Mouse (Mus musculus): Measurements from ENCODE around the gene Gdpgp1. TPM values are rescaled to one million over a fixed set of nuclear protein-coding genes. Genes with fewer than 3 reads are reported as not detected.

Gdpgp1 gene
- polyA plus RNA-seq, 1 experiment from 2014 or later: 4.0 TPM

DNA sequence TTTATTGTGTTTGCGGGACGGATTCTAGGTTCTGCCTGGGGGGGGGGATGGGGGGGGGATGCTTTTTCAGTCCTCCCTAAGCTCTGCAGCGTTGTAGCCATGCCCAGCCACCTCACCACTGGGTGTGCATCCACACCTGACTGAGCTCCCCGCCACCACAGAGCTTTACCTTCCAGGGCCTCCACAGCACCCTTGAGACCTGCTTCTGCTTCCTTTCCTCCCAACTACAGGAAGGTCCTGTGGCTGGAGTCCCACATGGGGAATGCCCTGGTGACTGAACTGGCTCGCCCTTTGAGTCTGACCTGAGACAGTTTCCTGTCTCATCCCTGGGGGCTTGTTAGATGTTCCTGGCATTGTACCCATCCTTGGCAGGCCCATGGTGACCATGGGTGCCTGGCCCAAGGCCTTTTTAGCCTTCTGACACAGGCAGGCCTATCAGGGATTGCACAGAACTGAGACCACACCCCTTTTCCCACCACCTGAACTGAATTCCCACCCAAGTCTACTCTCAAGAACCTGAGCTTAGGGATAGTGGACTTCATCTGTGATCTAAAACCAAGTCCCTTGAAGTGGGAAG is 31.6 kb upstream of the Gdpgp1 start:
- Histone ChIP-seq H3K36me3 (no peaks in the 10 kb centered on the region), H3K4me2 (replicated peaks) (no peak overlapping the region), H3K27ac (no peak overlapping the region), H3K27me3 (no peaks in the 10 kb centered on the region), H3K9me3 (no peaks in the 10 kb centered on the region), H3K4me3 (no peak overlapping the region), H3K4me1 (peaks cover 31% of the 10 kb centered on the region), H3K9ac (no peak overlapping the region)
- 87% methylated on average over 5 of the region's 5 CpGs for WGBS
- no peak for ATAC-seq (ENCODE audit: insufficient number of reproducible peaks, insufficient read depth, low FRiP score, low TSS enrichment)

DNA sequence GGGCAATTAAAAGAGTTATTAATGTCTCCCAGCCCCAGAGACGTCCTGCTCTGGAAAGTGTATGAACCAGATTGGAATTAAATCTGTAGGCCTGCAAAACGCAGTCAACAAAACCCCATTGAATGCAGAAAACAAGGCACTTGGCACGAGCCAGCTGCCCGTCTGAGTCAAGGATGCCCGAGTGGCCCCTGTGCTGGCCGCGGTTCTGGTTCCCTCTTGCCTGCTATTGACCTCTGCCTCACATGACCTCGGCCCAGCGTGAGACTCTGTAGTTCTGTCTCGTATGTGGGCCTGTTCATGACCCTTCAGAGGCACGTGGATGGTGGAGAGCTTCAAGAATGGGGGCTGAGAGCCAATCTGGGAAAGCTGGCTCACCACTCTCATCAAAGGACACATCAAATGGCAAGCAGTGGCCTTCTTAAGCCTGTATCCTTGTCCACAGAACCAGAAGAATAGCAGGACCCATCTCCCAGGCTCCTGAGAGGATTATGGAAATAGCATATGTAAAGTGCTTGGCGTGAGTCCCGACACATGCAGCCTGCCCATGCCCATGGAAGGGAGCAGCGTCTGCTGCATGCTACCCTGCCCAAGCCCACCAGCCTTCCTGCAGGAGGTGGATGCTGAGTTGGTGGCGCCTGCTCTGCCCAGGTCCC is 30.7 kb upstream of the Gdpgp1 start:
- H3K9ac ChIP-seq: no peak overlapping the region
- 87% methylated on average over 15 of the region's 15 CpGs for WGBS

DNA sequence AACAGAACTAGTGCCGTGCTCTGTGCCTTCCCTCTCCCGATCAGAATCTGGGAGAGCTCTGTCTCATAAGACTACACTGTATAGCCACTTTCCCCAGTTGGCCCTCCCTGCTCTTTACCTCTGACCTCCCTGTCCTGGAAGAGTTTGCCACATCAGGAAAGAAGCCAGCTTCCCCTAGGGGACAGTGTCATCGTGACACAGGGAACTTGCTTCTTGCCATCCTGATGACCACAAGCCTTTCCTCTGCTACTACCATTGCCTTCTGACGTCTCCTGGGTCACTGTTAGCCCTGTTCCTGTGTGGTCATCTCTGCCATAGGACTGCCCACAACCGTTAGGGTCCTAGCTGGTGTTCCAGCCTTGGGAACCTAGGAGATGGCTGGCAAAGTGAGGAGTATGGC is 29.7 kb upstream of the Gdpgp1 start:
- Histone ChIP-seq H3K9me3 (no peaks in the 10 kb centered on the region), H3K4me1 (peaks cover 33% of the 10 kb centered on the region), H3K4me3 (no peak overlapping the region), H3K27ac (no peak overlapping the region), H3K4me2 (replicated peaks) (no peak overlapping the region), H3K9ac (no peak overlapping the region), H3K27me3 (no peaks in the 10 kb centered on the region), H3K36me3 (no peaks in the 10 kb centered on the region)
- ATAC-seq (ENCODE audit: insufficient number of reproducible peaks, insufficient read depth, low FRiP score, low TSS enrichment): no peak
- WGBS: 73% methylated on average over 5 of the region's 5 CpGs

More for the DNA sequence above, 30.7 kb upstream of the Gdpgp1 start:
- Histone ChIP-seq H3K27me3 (no peaks in the 10 kb centered on the region), H3K27ac (no peak overlapping the region), H3K4me3 (no peak overlapping the region), H3K36me3 (no peaks in the 10 kb centered on the region), H3K4me2 (replicated peaks) (no peak overlapping the region), H3K4me1 (peaks cover 33% of the 10 kb centered on the region), H3K9me3 (no peaks in the 10 kb centered on the region)
- no peak for ATAC-seq (ENCODE audit: insufficient number of reproducible peaks, insufficient read depth, low FRiP score, low TSS enrichment)

DNA sequence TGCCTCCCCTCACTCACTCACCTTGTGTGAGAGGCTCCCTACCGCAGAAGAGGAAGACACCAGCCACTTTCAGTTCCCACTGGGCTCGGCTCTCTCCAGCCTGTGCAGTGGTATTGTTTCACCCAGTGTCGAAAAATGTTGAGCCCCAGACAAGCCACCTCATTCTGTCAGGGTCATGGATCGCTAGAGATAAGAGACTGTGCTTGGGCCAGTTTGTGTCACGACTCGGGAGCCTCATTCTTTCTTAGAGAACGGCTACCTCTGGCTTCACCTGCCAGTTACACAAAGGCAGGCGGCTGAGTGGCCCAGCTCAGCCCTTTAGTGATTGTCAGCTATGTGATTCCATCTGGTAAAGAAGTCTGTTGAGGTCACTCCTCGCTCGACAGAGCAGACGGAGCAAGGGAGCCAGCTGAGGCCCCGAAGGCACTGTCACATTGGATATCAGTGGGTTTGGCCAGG is 29.0 kb upstream of the Gdpgp1 start:
- Histone ChIP-seq H3K9ac (no peak overlapping the region), H3K4me1 (peaks cover 33% of the 10 kb centered on the region), H3K4me2 (replicated peaks) (no peak overlapping the region), H3K27me3 (no peaks in the 10 kb centered on the region), H3K36me3 (no peaks in the 10 kb centered on the region), H3K27ac (no peak overlapping the region), H3K4me3 (no peak overlapping the region), H3K9me3 (no peaks in the 10 kb centered on the region)
- 67% methylated on average over 12 of the region's 12 CpGs for WGBS
- no peak for ATAC-seq (ENCODE audit: insufficient number of reproducible peaks, insufficient read depth, low FRiP score, low TSS enrichment)

DNA sequence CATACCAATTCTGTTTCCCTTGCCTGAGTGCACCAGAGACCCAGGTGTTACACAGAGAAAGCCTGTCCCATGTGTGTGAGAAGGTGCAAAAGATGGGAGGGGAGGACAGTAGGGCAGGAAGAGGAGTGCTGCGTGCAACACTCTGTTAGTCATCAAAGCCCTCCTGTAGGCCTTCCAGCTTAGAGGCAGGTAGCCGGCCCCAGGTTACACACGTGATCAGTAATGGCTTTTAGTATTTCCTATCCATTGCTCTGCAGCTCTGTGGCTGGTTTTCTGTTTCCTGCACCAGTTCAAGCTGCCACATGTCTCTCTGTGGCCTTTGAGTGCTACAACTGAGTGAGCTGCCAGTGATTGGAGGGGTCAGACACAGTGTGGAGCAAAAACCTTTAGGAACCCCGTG is 28.3 kb upstream of the Gdpgp1 start:
- Histone ChIP-seq H3K4me2 (replicated peaks) (no peak overlapping the region), H3K36me3 (no peaks in the 10 kb centered on the region), H3K9ac (no peak overlapping the region), H3K9me3 (no peaks in the 10 kb centered on the region), H3K4me1 (peaks cover 30% of the 10 kb centered on the region), H3K27me3 (no peaks in the 10 kb centered on the region), H3K27ac (no peak overlapping the region), H3K4me3 (no peak overlapping the region)
- 79% methylated on average over 4 of the region's 4 CpGs for WGBS
- no peak for ATAC-seq (ENCODE audit: insufficient number of reproducible peaks, insufficient read depth, low FRiP score, low TSS enrichment)

DNA sequence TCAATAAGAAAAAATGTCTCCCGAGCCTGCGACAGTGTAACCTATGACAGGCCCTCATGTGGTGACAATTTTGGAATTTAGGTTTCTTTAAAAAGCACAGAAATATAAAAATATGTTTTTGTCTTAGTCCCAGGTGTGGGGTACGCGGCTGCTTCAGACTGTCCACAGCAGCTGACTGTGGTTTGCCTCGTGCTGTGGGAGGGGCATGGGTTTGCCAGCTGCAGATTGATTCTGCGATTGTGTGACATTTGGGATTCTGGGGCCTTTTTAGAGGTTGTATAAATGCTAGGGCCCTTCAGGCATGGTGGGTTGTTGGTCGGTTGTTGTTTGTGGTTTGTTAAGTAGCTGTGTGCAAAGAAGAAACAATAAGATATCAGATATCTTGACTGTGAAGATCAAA is 27.7 kb upstream of the Gdpgp1 start:
- H3K9me3 ChIP-seq: no peaks in the 10 kb centered on the region
- 81% methylated on average over 7 of the region's 7 CpGs for WGBS

DNA sequence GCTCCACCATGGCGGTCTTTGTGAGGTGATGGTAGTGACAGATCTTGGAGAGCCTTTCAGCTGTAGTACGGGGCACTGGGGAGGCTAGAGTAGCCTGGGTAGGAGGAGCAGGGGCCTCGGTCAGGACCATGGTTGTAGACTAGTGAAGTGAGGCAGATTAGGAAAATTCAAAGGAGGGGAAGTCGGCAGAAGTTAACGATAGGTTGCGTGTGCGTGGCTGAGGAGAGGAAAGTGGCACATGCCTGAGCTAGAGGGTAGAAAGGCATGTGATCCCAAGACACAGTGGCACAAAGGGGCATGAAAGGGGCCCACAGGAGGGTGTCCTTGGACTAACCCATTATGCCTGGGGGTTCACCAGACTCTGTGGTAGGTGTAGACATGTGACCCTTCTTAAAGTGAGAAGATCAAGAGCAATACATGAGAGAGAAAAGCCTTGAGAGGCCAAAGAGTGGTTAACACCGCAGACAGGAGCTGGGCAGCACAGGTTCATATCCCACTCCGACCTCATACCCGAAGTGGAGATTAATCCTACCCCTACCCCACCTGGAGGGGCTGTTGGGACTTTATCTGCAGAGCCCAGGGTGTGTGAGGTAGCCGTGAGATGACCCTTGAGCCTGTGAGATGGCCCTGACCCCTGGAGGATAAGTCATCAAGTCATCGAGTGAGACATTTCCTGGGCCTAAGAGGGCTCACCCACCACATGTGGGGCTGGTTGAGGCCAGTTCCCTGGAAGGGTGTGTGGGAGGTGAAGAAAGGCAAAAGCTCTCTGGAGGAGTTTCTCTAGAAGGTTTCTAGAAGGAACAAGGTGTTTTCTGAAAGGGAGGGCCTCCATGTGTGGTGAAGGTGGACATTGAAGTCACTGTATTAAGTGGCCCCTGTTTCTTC is 26.7 kb upstream of the Gdpgp1 start:
- Histone ChIP-seq H3K4me3 (no peak overlapping the region), H3K27me3 (no peaks in the 10 kb centered on the region), H3K36me3 (no peaks in the 10 kb centered on the region), H3K4me1 (peaks cover 15% of the 10 kb centered on the region; the same call in 1 of the 2 replicates), H3K9me3 (no peaks in the 10 kb centered on the region), H3K9ac (no peak overlapping the region), H3K27ac (no peak overlapping the region), H3K4me2 (replicated peaks) (no peak overlapping the region)
- ATAC-seq (ENCODE audit: insufficient number of reproducible peaks, insufficient read depth, low FRiP score, low TSS enrichment): no peak
- WGBS: 87% methylated on average over 12 of the region's 12 CpGs

More for the DNA sequence above, 27.7 kb upstream of the Gdpgp1 start:
- H3K4me1 ChIP-seq: peaks cover 24% of the 10 kb centered on the region; the same call in 1 of the 2 replicates
- no peaks in the 10 kb centered on the region for H3K36me3 ChIP-seq
- no peak overlapping the region for H3K4me2 ChIP-seq (replicated peaks)
- no peaks in the 10 kb centered on the region for H3K27me3 ChIP-seq
- no peak for ATAC-seq (ENCODE audit: insufficient number of reproducible peaks, insufficient read depth, low FRiP score, low TSS enrichment)
- H3K27ac ChIP-seq: no peak overlapping the region
- H3K9ac ChIP-seq: no peak overlapping the region
- no peak overlapping the region for H3K4me3 ChIP-seq

- no peak for ATAC-seq (ENCODE audit: insufficient number of reproducible peaks, insufficient read depth, low FRiP score, low TSS enrichment)
Measured at GRCm38 (mm10) chr7:80207314-80207731, 25.3 kb upstream of the Gdpgp1 start.

DNA sequence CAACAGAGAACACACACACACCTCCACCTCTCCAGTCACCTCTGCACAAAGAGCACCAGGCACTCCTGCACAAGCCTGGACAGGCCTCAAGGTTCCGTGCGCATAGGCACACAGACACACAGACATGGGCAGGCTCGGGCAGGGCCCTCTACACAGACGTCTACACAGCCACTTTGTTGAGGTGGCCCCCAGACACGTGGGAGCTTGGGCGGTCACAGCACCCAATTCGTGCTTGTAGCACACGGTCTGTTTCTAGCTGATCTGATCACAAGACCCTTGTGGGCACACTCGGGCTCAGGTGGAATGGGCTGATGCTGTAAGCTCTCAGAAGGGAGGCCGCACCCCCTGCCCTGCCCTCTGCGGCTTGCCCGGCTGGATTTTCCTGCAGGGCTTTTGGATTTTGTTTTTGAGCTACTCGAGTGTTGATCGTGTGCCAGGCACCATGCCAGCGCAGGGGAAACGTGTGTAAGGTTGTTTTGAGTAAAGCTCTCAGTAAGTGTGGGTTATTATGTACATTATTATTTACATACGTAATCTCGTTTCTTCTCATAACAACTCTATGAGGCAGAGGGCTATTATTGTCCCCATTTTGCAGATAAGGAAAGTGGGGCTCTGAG is 24.5 kb upstream of the Gdpgp1 start:
- WGBS: 77% methylated on average over 18 of the region's 18 CpGs
- ATAC-seq (ENCODE audit: insufficient number of reproducible peaks, insufficient read depth, low FRiP score, low TSS enrichment): 0 out of 2 replicates have a peak, but pooled peaks have one; percentile 38
- Histone ChIP-seq H3K9ac (0 out of 2 replicates have a peak overlapping the region, but pooled peaks have one; percentile 7), H3K4me3 (no peak overlapping the region), H3K9me3 (no peaks in the 10 kb centered on the region), H3K27me3 (no peaks in the 10 kb centered on the region), H3K27ac (peak overlapping the region; percentile 73), H3K36me3 (no peaks in the 10 kb centered on the region), H3K4me1 (peaks cover 14% of the 10 kb centered on the region; the same call in 1 of the 2 replicates), H3K4me2 (replicated peaks) (no peak overlapping the region)

More at GRCm38 (mm10) chr7:80207314-80207731, 25.3 kb upstream of the Gdpgp1 start:
- WGBS: 69% methylated on average over 3 of the region's 3 CpGs
- Histone ChIP-seq H3K4me1 (peaks cover 14% of the 10 kb centered on the region; the same call in 1 of the 2 replicates), H3K9me3 (no peaks in the 10 kb centered on the region), H3K27ac (peak overlapping the region; percentile 73; the same call in 1 of the 2 replicates), H3K27me3 (no peaks in the 10 kb centered on the region), H3K9ac (peak overlapping the region; percentile 7; the same call in 1 of the 2 replicates), H3K4me2 (replicated peaks) (no peak overlapping the region), H3K36me3 (no peaks in the 10 kb centered on the region), H3K4me3 (no peak overlapping the region)

- Histone ChIP-seq H3K36me3 (no peaks in the 10 kb centered on the region), H3K9ac (no peak overlapping the region), H3K4me2 (replicated peaks) (no peak overlapping the region), H3K27me3 (no peaks in the 10 kb centered on the region), H3K4me1 (peaks cover 14% of the 10 kb centered on the region; the same call in 1 of the 2 replicates), H3K9me3 (no peaks in the 10 kb centered on the region), H3K27ac (peak overlapping the region; percentile 24; the same call in 1 of the 2 replicates), H3K4me3 (no peak overlapping the region)
- 76% methylated on average over 10 of the region's 10 CpGs for WGBS
- ATAC-seq (ENCODE audit: insufficient number of reproducible peaks, insufficient read depth, low FRiP score, low TSS enrichment): no peak
Measured at GRCm38 (mm10) chr7:80208738-80209430, 23.8 kb upstream of the Gdpgp1 start.

DNA sequence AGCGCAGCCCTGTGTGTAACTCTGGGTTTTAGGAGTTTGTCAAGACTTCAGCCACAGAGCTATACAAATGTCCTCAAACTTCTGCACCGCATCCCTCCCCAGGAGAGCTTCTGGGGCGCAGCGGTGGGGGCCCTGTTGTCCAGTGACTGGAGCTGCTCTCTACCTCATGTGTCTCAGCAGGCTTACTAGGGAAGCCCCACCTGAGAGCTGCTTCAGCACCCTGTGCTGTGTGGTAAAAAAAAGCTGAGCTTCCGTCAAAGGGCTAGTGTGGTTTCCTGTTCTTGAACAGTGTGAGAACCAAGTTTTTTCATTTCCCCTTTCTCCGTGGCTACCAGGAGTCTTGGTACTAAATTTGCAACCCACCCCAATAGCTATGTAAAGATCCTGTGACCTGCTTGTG is 23.0 kb upstream of the Gdpgp1 start:
- Histone ChIP-seq H3K4me2 (replicated peaks) (no peak overlapping the region), H3K27me3 (no peaks in the 10 kb centered on the region), H3K4me3 (no peak overlapping the region), H3K9me3 (no peaks in the 10 kb centered on the region), H3K9ac (no peak overlapping the region), H3K4me1 (peaks cover 14% of the 10 kb centered on the region; the same call in 1 of the 2 replicates), H3K27ac (peak overlapping the region; percentile 24; the same call in 1 of the 2 replicates), H3K36me3 (no peaks in the 10 kb centered on the region)
- ATAC-seq (ENCODE audit: insufficient number of reproducible peaks, insufficient read depth, low FRiP score, low TSS enrichment): no peak
- WGBS: 74% methylated on average over 6 of the region's 6 CpGs
